Mouse (Mus musculus) MEL-GATA-1-ER (cell line): ENCODE data around the gene Fggy.

Experiments used
- DNase-seq: peaks from one replicate; pipeline ENCODE4 v3.0.0-alpha.2; 2012; ENCODE audit warnings: low read depth; ENCODE audit errors: extremely low read depth

Gene Fggy

GRCm38 (mm10) chr4:95729142-95729826 is 172.0 kb downstream of the Fggy start:
- DNase-seq = no peak

- no peak for DNase-seq
Observed at GRCm38 (mm10) chr4:95731110-95731509, 173.8 kb downstream of the Fggy start.

- no peak for DNase-seq
Observed at GRCm38 (mm10) chr4:95733397-95734249, 176.3 kb downstream of the Fggy start.

GRCm38 (mm10) chr4:95735967-95736366 is 178.7 kb downstream of the Fggy start:
- DNase-seq = no peak

- DNase-seq = no peak
Observed at GRCm38 (mm10) chr4:95736674-95737073, 179.4 kb downstream of the Fggy start.

- no peak for DNase-seq
Observed at GRCm38 (mm10) chr4:95738179-95738578, 180.9 kb downstream of the Fggy start.

- no peak for DNase-seq
Observed at GRCm38 (mm10) chr4:95738725-95739124, 181.4 kb downstream of the Fggy start.

- DNase-seq = no peak
Observed at GRCm38 (mm10) chr4:95741115-95741734, 183.9 kb downstream of the Fggy start.

- no peak for DNase-seq
Observed at GRCm38 (mm10) chr4:95742986-95743385, 185.7 kb downstream of the Fggy start.

GRCm38 (mm10) chr4:95746954-95747353 is 189.6 kb downstream of the Fggy start:
- no peak for DNase-seq

GRCm38 (mm10) chr4:95747415-95748202 is 190.3 kb downstream of the Fggy start:
- no peak for DNase-seq

GRCm38 (mm10) chr4:95750186-95750585 is 192.9 kb downstream of the Fggy start:
- no peak for DNase-seq

GRCm38 (mm10) chr4:95752538-95753188 is 195.4 kb downstream of the Fggy start:
- no peak for DNase-seq

GRCm38 (mm10) chr4:95759027-95759731 is 201.9 kb downstream of the Fggy start:
- DNase-seq = no peak

- DNase-seq = no peak
Observed at GRCm38 (mm10) chr4:95765359-95765758, 208.1 kb downstream of the Fggy start.

- DNase-seq = no peak
Observed at GRCm38 (mm10) chr4:95770469-95770868, 213.2 kb downstream of the Fggy start.

GRCm38 (mm10) chr4:95771542-95771941 is 214.2 kb downstream of the Fggy start:
- no peak for DNase-seq

GRCm38 (mm10) chr4:95771945-95772344 is 214.6 kb downstream of the Fggy start:
- no peak for DNase-seq

GRCm38 (mm10) chr4:95772663-95773062 is 215.4 kb downstream of the Fggy start:
- DNase-seq = no peak

- no peak for DNase-seq
Observed at GRCm38 (mm10) chr4:95775574-95775973, 218.3 kb downstream of the Fggy start.
